Mouse (Mus musculus) embryonic fibroblast, embryonic 13.5 days (primary cell): Measurements from ENCODE around the gene Ttk. TPM values are rescaled to one million over a fixed set of nuclear protein-coding genes. Genes with fewer than 3 reads are reported as not detected.

Experiments used
- H3K27ac ChIP-seq: 2 replicates; pipeline ENCODE4 v1.5.1; 2012; ENCODE audit warnings: low read length, control low read depth, inconsistent platforms; ENCODE audit not compliant: insufficient read depth
- H3K4me1 ChIP-seq: 2 replicates; pipeline ENCODE4 v1.6.1; 2011; ENCODE audit warnings: low read length; ENCODE audit not compliant: control insufficient read depth, insufficient read depth
- H3K4me3 ChIP-seq: 2 replicates; pipeline ENCODE4 v1.5.1; 2011; ENCODE audit warnings: mild to moderate bottlenecking, control low read depth, low read length; ENCODE audit not compliant: insufficient read depth
- CTCF ChIP-seq: IDR thresholded peaks from 2 replicates; pipeline ENCODE4 v1.5.1; 2011; ENCODE audit warnings: mild to moderate bottlenecking, control low read depth, low read length, moderate library complexity, borderline replicate concordance; ENCODE audit not compliant: insufficient read depth
- POLR2A ChIP-seq: IDR thresholded peaks from 2 replicates; pipeline ENCODE4 v1.6.1; 2011; ENCODE audit warnings: low read depth, mild to moderate bottlenecking, control low read depth, low read length, moderate library complexity
- polyA plus RNA-seq: library from polyadenylated mRNA; stranded (reverse); fragments of >200 nt; gene quantifications from 2 replicates; pipeline ENCODE4 v1.2.4, GENCODE M21; 2011; ENCODE audit warnings: low read depth; ENCODE audit not compliant: missing spikeins, insufficient read length

Ttk gene
- polyA plus RNA-seq, 1 experiment: 24.7 TPM

DNA sequence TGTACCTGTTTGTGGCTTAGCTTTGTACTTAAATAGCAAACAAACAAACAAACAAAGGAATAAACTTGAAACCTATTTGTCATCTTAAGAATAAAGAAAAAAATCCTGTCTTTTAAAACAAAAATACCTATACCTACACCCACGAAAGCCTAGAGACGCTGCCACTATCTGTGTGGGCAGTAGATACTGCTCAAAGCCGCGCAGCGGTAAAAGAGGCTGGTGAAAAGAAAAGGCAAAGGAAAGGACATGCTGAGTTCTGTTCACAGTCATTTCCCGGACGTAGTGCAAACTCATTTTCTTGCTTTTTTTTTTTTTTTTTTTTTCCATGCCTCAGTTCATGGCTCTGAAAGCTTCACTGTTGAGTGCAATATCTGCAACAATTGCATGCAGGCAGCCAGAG is 15.3 kb upstream of the Ttk start:
- TF ChIP-seq POLR2A: no peak
- TF ChIP-seq CTCF: no peak
- no peak overlapping the region for H3K27ac ChIP-seq
- H3K4me3 ChIP-seq: no peak overlapping the region
- H3K4me1 ChIP-seq: no peaks in the 10 kb centered on the region

DNA sequence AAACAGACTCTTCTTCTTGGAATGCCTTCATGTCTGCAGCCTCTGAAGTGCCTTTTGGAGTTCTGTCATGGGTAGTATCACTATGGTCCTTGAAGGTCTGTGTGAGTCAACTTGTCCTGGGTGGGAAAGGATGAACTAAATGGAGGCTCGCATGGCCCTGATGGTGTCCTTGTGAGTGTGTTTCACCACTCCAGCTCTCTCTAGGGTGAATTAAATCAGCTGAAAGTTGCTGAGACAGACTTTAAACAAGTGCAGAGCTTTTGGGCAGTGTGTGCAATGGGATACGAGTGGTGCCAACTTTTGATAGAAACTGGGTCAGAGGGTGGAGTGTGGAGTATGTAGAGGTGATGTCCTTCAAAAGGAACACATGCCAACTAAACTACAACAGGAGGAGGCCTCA is 13.5 kb upstream of the Ttk start:
- no peak for TF ChIP-seq CTCF
- TF ChIP-seq POLR2A: no peak
- H3K4me1 ChIP-seq: no peaks in the 10 kb centered on the region
- H3K4me3 ChIP-seq: no peak overlapping the region
- no peak overlapping the region for H3K27ac ChIP-seq

DNA sequence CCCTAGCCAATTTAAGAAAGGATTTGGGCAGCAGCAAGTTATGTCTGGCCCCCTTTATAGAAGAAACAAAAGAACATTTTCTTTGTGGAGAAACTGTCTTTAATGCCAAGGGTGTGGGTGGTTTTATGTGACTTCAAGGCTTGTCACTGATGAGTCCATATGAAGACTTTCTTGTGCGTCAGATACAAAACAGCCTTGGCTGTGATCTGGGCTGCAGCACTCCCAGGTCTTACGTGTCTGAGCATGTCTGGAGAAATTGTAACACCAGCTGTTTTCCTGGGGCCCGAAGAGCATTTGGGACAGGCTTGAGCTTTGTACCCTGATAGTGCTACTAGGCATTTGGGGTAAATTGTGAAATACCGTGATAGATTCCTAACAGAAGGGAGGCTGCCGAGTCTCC is 11.6 kb upstream of the Ttk start:
- H3K4me3 ChIP-seq: no peak overlapping the region
- TF ChIP-seq CTCF (no peak), POLR2A (no peak)
- no peaks in the 10 kb centered on the region for H3K4me1 ChIP-seq
- H3K27ac ChIP-seq: no peak overlapping the region

DNA sequence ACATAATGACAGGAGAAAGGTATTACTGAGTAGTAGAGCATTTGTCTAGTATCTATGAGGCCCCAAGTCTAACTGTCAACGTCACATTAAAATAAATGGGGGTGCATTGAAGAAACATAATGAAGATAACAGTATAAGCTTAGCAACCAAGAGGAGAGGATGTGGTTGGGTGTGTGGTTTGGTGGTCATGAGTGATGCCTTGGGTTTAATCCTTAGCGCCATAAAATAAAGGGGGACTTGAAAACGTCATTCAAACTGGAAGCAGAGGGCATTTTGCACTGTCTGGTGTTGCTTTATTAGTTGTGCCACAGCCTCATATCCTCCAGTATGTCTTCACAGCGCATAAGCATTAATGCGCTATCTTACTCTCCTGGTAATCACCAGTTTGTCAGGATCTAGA is 4.6 kb upstream of the Ttk start:
- Histone ChIP-seq H3K27ac (no peak overlapping the region), H3K4me3 (no peak overlapping the region), H3K4me1 (no peaks in the 10 kb centered on the region)
- TF ChIP-seq POLR2A: no peak
- no peak for TF ChIP-seq CTCF

DNA sequence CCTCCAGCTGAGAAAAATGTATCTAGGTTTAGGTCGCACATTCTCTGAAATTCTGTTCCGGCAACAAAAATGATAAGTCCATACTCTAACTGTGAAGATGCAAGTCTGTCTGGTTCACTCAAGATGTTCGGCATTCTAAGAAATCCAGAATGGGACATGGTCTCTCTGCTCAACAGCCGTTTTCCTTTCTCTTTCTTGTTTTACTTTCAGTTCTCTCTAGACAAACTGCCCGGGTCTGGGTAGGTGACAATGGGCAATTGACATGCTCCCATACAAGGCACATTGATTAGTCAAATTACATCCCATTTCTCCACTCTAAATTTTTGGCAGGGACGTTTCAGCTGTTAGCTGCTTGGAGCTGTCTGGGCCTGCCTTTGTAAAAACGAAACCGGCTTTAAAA is 3.3 kb upstream of the Ttk start:
- Histone ChIP-seq H3K27ac (no peak overlapping the region), H3K4me3 (no peak overlapping the region)
- no peak for TF ChIP-seq CTCF
- TF ChIP-seq POLR2A: no peak

DNA sequence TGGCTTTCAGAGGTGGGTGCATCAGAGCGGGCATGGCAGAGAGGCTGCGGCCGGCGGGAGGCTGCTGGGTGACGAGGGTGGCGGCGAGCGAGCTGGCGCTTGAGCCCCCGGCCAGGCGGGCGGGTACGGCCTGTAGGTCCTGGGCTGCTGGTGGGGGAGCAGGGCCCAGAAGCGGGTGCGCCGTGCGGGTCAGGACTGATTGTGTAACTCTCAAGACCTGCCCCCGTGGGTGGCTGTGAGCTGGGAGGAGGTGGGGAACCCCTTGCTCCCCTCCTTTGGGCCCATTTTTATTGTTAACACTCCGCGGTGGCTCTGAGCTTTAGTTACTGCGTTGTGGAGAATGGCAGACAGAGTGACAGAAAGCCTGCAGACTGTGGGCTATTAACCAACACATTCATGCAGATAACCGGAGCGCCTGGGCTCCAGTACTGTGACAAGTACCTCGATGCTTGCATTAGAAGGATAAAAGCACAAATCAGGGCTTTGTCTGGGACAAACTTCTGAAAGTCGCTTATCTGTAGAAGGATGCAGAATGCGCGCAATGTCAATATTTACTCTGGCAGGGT is 342 bp downstream of the Ttk start:
- no peak overlapping the region for H3K27ac ChIP-seq
- H3K4me3 ChIP-seq: peak overlapping the region; percentile 80
- TF ChIP-seq POLR2A: no peak
- TF ChIP-seq CTCF: no peak
- no peaks in the 10 kb centered on the region for H3K4me1 ChIP-seq

More for the DNA sequence above, 3.3 kb upstream of the Ttk start:
- H3K4me1 ChIP-seq: no peaks in the 10 kb centered on the region

DNA sequence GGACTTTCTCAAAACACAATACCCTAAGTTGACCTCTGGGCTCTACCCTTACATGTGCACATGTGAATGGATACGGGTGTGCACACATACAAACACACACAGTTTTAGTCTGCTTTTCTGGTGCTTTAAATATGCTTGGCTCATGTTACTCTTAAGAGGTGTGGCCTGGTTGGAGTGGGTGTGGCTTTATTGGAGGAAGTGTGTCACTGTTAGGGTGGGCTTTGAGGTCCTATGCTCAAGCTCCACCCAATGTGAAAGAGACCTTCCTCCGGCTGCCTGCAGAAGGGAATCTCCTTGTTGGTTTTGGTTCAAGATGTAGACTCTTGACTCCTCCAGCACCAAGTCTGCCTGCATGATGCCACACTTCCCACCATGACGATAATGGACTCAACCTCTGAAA is 18.0 kb downstream of the Ttk start:
- TF ChIP-seq CTCF (no peak), POLR2A (no peak)
- Histone ChIP-seq H3K4me1 (no peaks in the 10 kb centered on the region), H3K27ac (no peak overlapping the region), H3K4me3 (no peak overlapping the region)

DNA sequence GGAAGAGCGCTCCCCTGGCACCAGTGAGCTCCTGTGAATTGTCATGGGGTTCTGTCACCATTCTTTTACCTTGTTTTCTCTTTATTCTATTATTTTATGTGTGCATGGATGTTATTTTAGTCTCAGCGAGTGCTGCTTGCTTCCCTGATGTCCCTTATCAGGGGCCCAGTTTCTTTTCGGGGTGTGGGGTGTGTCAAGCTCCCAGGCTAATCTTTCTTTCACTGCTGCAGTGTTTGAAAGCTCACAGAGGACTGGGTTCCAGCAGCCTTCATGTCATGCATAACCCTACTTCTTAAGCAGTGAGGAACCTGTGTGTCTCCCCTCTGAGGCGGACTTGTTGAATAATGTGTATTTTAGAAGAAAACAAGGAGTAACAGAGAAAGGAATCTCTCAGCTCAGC is 30.7 kb downstream of the Ttk start:
- H3K4me1 ChIP-seq: no peaks in the 10 kb centered on the region
- H3K4me3 ChIP-seq: no peak overlapping the region
- TF ChIP-seq CTCF: no peak
- no peak for TF ChIP-seq POLR2A
- no peak overlapping the region for H3K27ac ChIP-seq

DNA sequence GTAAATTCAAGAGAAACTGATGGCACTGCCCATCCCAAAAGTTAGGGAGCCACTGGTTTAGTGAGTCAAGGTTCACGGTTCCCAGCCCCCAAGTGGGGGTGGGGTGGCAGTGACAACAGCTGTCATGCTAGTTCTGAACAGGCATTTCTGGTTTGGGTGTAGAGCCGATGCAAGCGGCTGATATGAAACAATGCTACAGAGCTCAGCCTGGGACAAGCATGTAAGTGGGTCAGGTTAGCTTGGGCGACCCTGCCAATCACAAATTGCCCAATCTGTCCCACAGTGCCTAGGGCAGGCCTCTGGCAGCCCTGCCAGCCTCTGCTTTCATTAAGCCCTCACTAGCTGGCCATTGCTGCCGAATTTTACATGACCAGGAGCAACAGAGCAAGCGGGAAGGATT is 47.7 kb downstream of the Ttk start:
- no peaks in the 10 kb centered on the region for H3K4me1 ChIP-seq
- no peak overlapping the region for H3K4me3 ChIP-seq
- no peak overlapping the region for H3K27ac ChIP-seq
- no peak for TF ChIP-seq CTCF
- TF ChIP-seq POLR2A: no peak

DNA sequence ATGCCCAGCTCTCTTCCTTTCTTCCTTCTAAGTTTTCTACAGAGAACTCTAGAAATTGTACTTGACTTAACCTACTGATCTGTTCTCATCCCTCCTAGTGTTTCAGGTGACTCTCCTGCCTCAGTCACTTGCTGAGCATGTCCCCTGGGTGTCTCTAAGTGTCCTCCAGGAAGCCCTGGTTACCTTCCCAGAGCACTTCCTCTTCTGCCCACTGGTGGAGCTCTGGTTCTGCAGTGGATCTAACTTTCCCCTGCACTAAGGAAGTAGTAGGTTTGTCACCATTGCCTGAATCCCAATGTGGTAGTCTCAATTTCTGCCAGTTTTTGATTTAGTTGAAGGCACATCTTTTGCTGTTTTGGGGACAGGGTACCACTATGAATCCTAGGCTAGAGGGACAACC is 51.7 kb downstream of the Ttk start:
- TF ChIP-seq POLR2A (no peak), CTCF (no peak)
- no peak overlapping the region for H3K4me3 ChIP-seq
- no peaks in the 10 kb centered on the region for H3K4me1 ChIP-seq
- H3K27ac ChIP-seq: no peak overlapping the region

DNA sequence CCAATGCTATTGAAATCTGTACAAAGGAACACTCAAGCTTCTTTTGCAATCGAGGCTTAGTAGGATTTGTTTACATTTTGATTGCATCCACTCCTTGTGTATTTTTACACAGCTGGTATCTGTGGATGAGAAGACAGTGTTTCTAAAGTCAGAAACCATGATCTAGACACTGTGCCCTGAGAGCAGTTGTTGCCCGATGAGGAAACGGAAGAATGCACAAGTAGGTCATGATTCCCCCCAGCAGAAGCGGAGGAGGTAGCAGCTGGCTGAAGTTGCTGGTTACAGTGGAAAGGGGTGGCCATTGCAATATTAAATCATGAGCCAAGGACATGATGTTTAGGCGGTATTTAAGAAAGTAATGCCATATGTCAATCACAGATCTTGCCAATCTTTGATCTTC is 53.7 kb downstream of the Ttk start:
- H3K4me1 ChIP-seq: no peaks in the 10 kb centered on the region
- no peak overlapping the region for H3K4me3 ChIP-seq
- no peak for TF ChIP-seq POLR2A
- TF ChIP-seq CTCF: no peak
- no peak overlapping the region for H3K27ac ChIP-seq

DNA sequence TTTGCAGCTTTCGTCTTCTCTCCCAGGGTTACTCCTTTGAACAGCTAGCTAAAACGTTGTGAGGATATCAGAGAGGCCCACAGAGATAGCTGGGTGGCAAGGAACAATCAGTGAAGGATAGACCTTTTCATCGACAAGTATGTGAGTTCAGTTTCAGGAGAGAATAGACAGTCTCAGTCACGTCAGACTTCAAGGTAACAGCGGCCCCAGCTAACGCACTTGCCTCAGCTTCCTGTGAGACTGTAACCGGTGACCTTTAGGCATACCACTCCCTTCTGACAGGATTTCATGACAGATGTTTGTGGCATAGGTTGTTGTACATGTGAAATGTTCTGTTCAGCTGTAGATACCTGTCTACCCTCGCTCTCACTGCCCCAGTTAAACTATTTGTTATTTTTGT is 58.6 kb downstream of the Ttk start:
- TF ChIP-seq CTCF: no peak
- no peak for TF ChIP-seq POLR2A
- no peak overlapping the region for H3K27ac ChIP-seq
- H3K4me3 ChIP-seq: no peak overlapping the region
- 0 out of 2 replicates have a peak, but pooled peaks cover 4% of the 10 kb centered on the region for H3K4me1 ChIP-seq
